Mouse (Mus musculus): ENCODE measurements around the gene Mlh1. TPM values are rescaled to one million over a fixed set of nuclear protein-coding genes. Genes with fewer than 3 reads are reported as not detected.

Mlh1 gene
- polyA plus RNA-seq, 1 experiment, result 23.6 TPM

DNA sequence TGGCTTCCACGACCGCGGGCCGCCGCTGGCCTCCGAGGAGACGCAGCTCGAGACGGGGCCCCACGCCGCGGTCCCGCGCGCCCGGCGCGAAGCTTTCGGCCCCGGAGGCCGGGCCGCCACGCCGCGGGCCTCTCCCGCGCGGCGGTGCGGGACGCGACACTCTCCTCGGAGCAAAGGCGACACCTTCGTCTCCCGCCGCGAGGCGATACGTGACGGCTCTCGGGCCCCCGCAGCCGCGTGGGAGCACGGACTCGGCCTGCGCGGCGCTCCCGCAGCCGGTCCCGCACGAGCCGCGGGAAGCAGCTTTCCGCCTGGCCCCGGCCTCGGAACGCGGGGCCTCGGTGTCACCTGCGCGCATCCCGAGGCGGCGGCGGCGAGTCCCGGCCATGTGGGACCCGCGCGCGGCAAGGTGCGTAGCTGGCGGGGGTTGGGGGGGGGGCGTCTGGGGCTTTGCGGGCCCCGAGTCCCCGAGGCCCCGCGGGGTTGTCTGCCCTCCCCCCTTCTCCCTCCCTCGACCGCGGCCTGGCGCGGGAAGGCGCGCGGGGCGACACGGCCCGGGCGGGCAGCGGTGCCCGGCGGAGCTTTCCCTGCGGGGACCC lies 40.4 kb upstream of the Mlh1 start:
- peaks cover 18% of the 10 kb centered on the region for H3K27me3 ChIP-seq (ENCODE audit: control insufficient read depth, insufficient read depth, low read length)
- H3K4me1 ChIP-seq (replicated peaks; ENCODE audit: control insufficient read depth, insufficient read depth, low read length), result peaks cover 7% of the 10 kb centered on the region
- H3K4me3 ChIP-seq (ENCODE audit: control insufficient read depth, insufficient read depth, low read length), result no peak overlapping the region
- TF ChIP-seq CTCF (IDR thresholded peaks at IDR 0.05; ENCODE audit: borderline replicate concordance, control insufficient read depth, extremely low read depth, insufficient read depth, low read length, poor library complexity), result no peak
- no peak for TF ChIP-seq POLR2A (IDR thresholded peaks at IDR 0.05; ENCODE audit: control insufficient read depth, extremely low read depth, insufficient read depth, low read length, poor library complexity)
- H3K36me3 ChIP-seq (ENCODE audit: control insufficient read depth, insufficient read depth, low read length), result no peaks in the 10 kb centered on the region
- WGBS, result 5% methylated on average over 94 of the region's 98 CpGs
- no peak overlapping the region for H3K27ac ChIP-seq (ENCODE audit: control insufficient read depth, insufficient read depth, low read length)
- DNase-seq, result no peak

- DNase-seq, result no peak
- Histone ChIP-seq H3K27me3 (ENCODE audit: control insufficient read depth, insufficient read depth, low read length) (peaks cover 18% of the 10 kb centered on the region), H3K4me3 (ENCODE audit: control insufficient read depth, insufficient read depth, low read length) (no peak within 1 kb of the TSS), H3K36me3 (ENCODE audit: control insufficient read depth, insufficient read depth, low read length) (no peaks in the 10 kb centered on the region), H3K4me1 (replicated peaks; ENCODE audit: control insufficient read depth, insufficient read depth, low read length) (peaks cover 7% of the 10 kb centered on the region), H3K27ac (ENCODE audit: control insufficient read depth, insufficient read depth, low read length) (no peak within 1 kb of the TSS)
- 25% methylated on average over 72 of the region's 72 CpGs for WGBS
- TF ChIP-seq CTCF (IDR thresholded peaks at IDR 0.05; ENCODE audit: borderline replicate concordance, control insufficient read depth, extremely low read depth, insufficient read depth, low read length, poor library complexity), result no peak
- TF ChIP-seq POLR2A (IDR thresholded peaks at IDR 0.05; ENCODE audit: control insufficient read depth, extremely low read depth, insufficient read depth, low read length, poor library complexity), result no peak
Observed at GRCm38 (mm10) chr9:111311031-111311842, 39.6 kb upstream of the Mlh1 start, which contains the start of gene Trank1. TSS of gene Trank1 (plus strand) at chr9:111311739.

- 86% methylated on average over 7 of the region's 7 CpGs for WGBS
- peaks cover 3% of the 10 kb centered on the region; the same call in 1 of the 2 replicates for H3K27me3 ChIP-seq (ENCODE audit: control insufficient read depth, insufficient read depth, low read length)
Observed at GRCm38 (mm10) chr9:111306142-111306541, 34.6 kb upstream of the Mlh1 start.

GRCm38 (mm10) chr9:111304036-111304435 lies 32.4 kb upstream of the Mlh1 start:
- Histone ChIP-seq H3K4me3 (ENCODE audit: control insufficient read depth, insufficient read depth, low read length) (no peak overlapping the region), H3K4me1 (replicated peaks; ENCODE audit: control insufficient read depth, insufficient read depth, low read length) (no peaks in the 10 kb centered on the region), H3K27me3 (ENCODE audit: control insufficient read depth, insufficient read depth, low read length) (no peaks in the 10 kb centered on the region), H3K36me3 (ENCODE audit: control insufficient read depth, insufficient read depth, low read length) (no peaks in the 10 kb centered on the region), H3K27ac (ENCODE audit: control insufficient read depth, insufficient read depth, low read length) (no peak overlapping the region)
- no peak for TF ChIP-seq POLR2A (IDR thresholded peaks at IDR 0.05; ENCODE audit: control insufficient read depth, extremely low read depth, insufficient read depth, low read length, poor library complexity)
- TF ChIP-seq CTCF (IDR thresholded peaks at IDR 0.05; ENCODE audit: borderline replicate concordance, control insufficient read depth, extremely low read depth, insufficient read depth, low read length, poor library complexity), result no peak
- no peak for DNase-seq
- WGBS, result 94% methylated on average over 6 of the region's 6 CpGs

More at GRCm38 (mm10) chr9:111306142-111306541, 34.6 kb upstream of the Mlh1 start:
- no peak for TF ChIP-seq POLR2A (IDR thresholded peaks at IDR 0.05; ENCODE audit: control insufficient read depth, extremely low read depth, insufficient read depth, low read length, poor library complexity)
- no peak for TF ChIP-seq CTCF (IDR thresholded peaks at IDR 0.05; ENCODE audit: borderline replicate concordance, control insufficient read depth, extremely low read depth, insufficient read depth, low read length, poor library complexity)
- no peak for DNase-seq
- Histone ChIP-seq H3K4me3 (ENCODE audit: control insufficient read depth, insufficient read depth, low read length) (no peak overlapping the region), H3K4me1 (replicated peaks; ENCODE audit: control insufficient read depth, insufficient read depth, low read length) (no peaks in the 10 kb centered on the region), H3K27ac (ENCODE audit: control insufficient read depth, insufficient read depth, low read length) (no peak overlapping the region), H3K36me3 (ENCODE audit: control insufficient read depth, insufficient read depth, low read length) (no peaks in the 10 kb centered on the region)

DNA sequence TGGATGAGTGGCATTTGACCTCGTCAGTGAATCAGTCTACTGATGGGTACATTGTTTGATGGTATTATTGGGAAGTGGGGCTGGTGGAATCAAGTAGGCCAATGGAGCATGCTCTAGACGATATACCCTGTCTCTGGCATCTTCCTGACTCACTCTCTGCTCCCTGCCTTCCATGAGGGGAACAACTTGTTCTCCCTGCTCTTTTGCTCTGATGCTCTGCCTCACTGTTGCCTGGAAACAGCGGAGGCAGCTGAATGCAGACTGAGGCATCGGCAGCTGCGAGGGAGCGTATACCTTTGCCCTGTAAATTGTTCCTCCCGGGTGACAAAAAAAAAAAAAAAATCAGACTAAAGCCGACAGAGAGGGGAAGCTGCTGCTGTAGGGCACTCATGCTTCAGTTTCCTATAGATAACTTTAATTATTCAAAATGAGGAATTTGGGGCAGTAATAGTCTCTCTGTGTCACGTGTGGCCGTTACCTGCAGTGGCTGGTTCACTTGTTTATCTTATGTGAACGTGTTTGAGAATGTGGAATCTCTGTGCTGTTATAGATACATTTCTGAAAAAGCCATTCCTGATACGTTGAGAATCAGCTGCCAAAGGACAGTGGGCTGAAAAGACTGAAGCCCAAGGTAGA lies 30.7 kb upstream of the Mlh1 start:
- Histone ChIP-seq H3K27me3 (ENCODE audit: control insufficient read depth, insufficient read depth, low read length) (no peaks in the 10 kb centered on the region), H3K4me1 (replicated peaks; ENCODE audit: control insufficient read depth, insufficient read depth, low read length) (no peaks in the 10 kb centered on the region), H3K36me3 (ENCODE audit: control insufficient read depth, insufficient read depth, low read length) (no peaks in the 10 kb centered on the region), H3K4me3 (ENCODE audit: control insufficient read depth, insufficient read depth, low read length) (no peak overlapping the region), H3K27ac (ENCODE audit: control insufficient read depth, insufficient read depth, low read length) (no peak overlapping the region)
- DNase-seq, result no peak
- TF ChIP-seq POLR2A (IDR thresholded peaks at IDR 0.05; ENCODE audit: control insufficient read depth, extremely low read depth, insufficient read depth, low read length, poor library complexity) (no peak), CTCF (IDR thresholded peaks at IDR 0.05; ENCODE audit: borderline replicate concordance, control insufficient read depth, extremely low read depth, insufficient read depth, low read length, poor library complexity) (no peak)
- 48% methylated on average over 12 of the region's 12 CpGs for WGBS

DNA sequence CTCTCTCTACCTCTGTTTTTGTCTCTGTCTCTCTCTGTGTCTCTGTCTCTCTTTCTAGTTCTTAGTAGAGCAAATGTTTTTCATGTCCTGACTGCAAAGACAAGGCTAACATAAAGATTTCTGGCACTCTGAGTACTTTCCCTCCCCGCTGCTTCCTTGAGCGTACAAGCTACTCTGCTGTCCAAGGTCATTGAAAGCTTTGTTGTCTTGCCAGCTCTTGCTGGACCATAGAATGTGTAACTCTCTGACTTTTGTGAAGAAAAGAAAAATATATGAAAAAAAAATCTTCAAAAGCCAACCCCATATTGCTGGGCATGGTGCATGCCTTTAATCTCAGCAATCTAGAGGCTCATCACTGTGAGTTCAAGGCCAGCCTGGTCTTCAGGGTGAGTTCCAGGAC lies 27.0 kb upstream of the Mlh1 start:
- Histone ChIP-seq H3K27ac (ENCODE audit: control insufficient read depth, insufficient read depth, low read length) (no peak overlapping the region), H3K4me3 (ENCODE audit: control insufficient read depth, insufficient read depth, low read length) (no peak overlapping the region), H3K27me3 (ENCODE audit: control insufficient read depth, insufficient read depth, low read length) (no peaks in the 10 kb centered on the region), H3K36me3 (ENCODE audit: control insufficient read depth, insufficient read depth, low read length) (no peaks in the 10 kb centered on the region), H3K4me1 (replicated peaks; ENCODE audit: control insufficient read depth, insufficient read depth, low read length) (no peaks in the 10 kb centered on the region)
- no peak for DNase-seq
- TF ChIP-seq CTCF (IDR thresholded peaks at IDR 0.05; ENCODE audit: borderline replicate concordance, control insufficient read depth, extremely low read depth, insufficient read depth, low read length, poor library complexity) (no peak), POLR2A (IDR thresholded peaks at IDR 0.05; ENCODE audit: control insufficient read depth, extremely low read depth, insufficient read depth, low read length, poor library complexity) (no peak)
- 92% methylated on average over 2 of the region's 2 CpGs for WGBS

Measured in thymus, adult 2 months (tissue).